Mouse (Mus musculus) forebrain, postnatal 0 days (tissue): ENCODE data around the gene Tgm1. TPM values are rescaled to one million over a fixed set of nuclear protein-coding genes. Genes with fewer than 3 reads are reported as not detected.

Experiments
- ATAC-seq: fragments of 200-750 bp; cut with Nextera tagmentation; 2 replicates; pipeline ENCODE4 v1.8.0; 2017; ENCODE audit warnings: mild to moderate bottlenecking, moderate library complexity
- DNase-seq: peaks from one replicate; pipeline ENCODE4 v3.0.0-alpha.2; 2015
- H3K27ac ChIP-seq: fragments of 300-500 bp; sonication (generic); 2 replicates; pipeline ENCODE4 v1.5.1; 2014; ENCODE audit warnings: low read depth, mild to moderate bottlenecking, antibody characterized with exemption, low read length, moderate library complexity, mixed read lengths
- H3K27me3 ChIP-seq: fragments of 300-500 bp; sonication (generic); 2 replicates; pipeline ENCODE4 v1.6.1; 2014; ENCODE audit warnings: mild to moderate bottlenecking, low read length, mixed read lengths; ENCODE audit not compliant: insufficient read depth
- H3K36me3 ChIP-seq: fragments of 300-500 bp; sonication (generic); 2 replicates; pipeline ENCODE4 v1.6.1; 2014; ENCODE audit warnings: mild to moderate bottlenecking, moderate library complexity; ENCODE audit not compliant: insufficient read depth
- H3K4me1 ChIP-seq: fragments of 300-500 bp; sonication (generic); 2 replicates; pipeline ENCODE4 v1.6.1; 2014; ENCODE audit warnings: antibody characterized with exemption; ENCODE audit not compliant: insufficient read depth
- H3K4me2 ChIP-seq: fragments of 300-500 bp; sonication (generic); 2 replicates; pipeline ENCODE4 v1.6.1; 2014; ENCODE audit warnings: low read depth, mild to moderate bottlenecking, moderate library complexity
- H3K4me3 ChIP-seq: fragments of 300-500 bp; sonication (generic); 2 replicates; pipeline ENCODE4 v1.5.1; 2014; ENCODE audit warnings: low read depth, low read length, mixed read lengths
- H3K9ac ChIP-seq: fragments of 300-500 bp; sonication (generic); 2 replicates; pipeline ENCODE4 v1.6.1; 2014; ENCODE audit warnings: mild to moderate bottlenecking
- H3K9me3 ChIP-seq: fragments of 300-500 bp; sonication (generic); 2 replicates; pipeline ENCODE4 v1.6.1; 2016; ENCODE audit warnings: low read length
- CTCF ChIP-seq: sonication (generic); IDR thresholded peaks from 2 replicates; pipeline ENCODE4 v1.5.1; 2016; ENCODE audit warnings: antibody characterized with exemption, control low read depth, low read depth
- WGBS: fragments of 180-500 bp; shearing (Covaris S2); extraction: QIAGEN DNeasy Blood & Tissue Kit; methylation state at CpG from one replicate; pipeline ENCODE4 v1.1.7; 2014; 5-methylcytosine and 5-hydroxymethylcytosine counted together
- polyA plus RNA-seq: library from polyadenylated mRNA; unstranded; fragments of >200 nt; fragmentation: Nextera tagmentation; extraction: Ambion mirVana; gene quantifications from 2 replicates; pipeline ENCODE4 v1.2.1, GENCODE M21; 2015
- total RNA-seq: library from RNA; depleted of rRNA; stranded (reverse); fragments of >200 nt; gene quantifications from 2 replicates; pipeline ENCODE4 v1.2.3, GENCODE M21; 2014; rRNA removed

The Tgm1 gene
- total and polyA plus RNA-seq, 2 experiments from 2014 or later: 0.05 to 0.21 TPM

GRCm38 (mm10) chr14:55656935-55657334 is 56.8 kb downstream of the Tgm1 start:
- DNase-seq (no peak), ATAC-seq (no peak)
- 89% methylated on average over 3 of the region's 3 CpGs for WGBS
- H3K4me2 ChIP-seq: no peak overlapping the region
- 0 out of 2 replicates have a peak, but pooled peaks cover 2% of the 10 kb centered on the region for H3K4me1 ChIP-seq
- no peak overlapping the region for H3K27ac ChIP-seq
- H3K9ac ChIP-seq: no peak overlapping the region
- H3K36me3 ChIP-seq: peaks cover 11% of the 10 kb centered on the region; the same call in 1 of the 2 replicates
- no peak for TF ChIP-seq CTCF
- no peak overlapping the region for H3K4me3 ChIP-seq
- no peaks in the 10 kb centered on the region for H3K9me3 ChIP-seq
- H3K27me3 ChIP-seq: no peaks in the 10 kb centered on the region

GRCm38 (mm10) chr14:55651528-55651927 is 62.2 kb downstream of the Tgm1 start:
- H3K9me3 ChIP-seq: no peaks in the 10 kb centered on the region
- no peaks in the 10 kb centered on the region for H3K27me3 ChIP-seq
- no peak overlapping the region for H3K9ac ChIP-seq
- no peak overlapping the region for H3K4me3 ChIP-seq
- no peak for TF ChIP-seq CTCF
- no peaks in the 10 kb centered on the region for H3K4me1 ChIP-seq
- H3K4me2 ChIP-seq: no peak overlapping the region
- ATAC-seq: no peak
- no peak overlapping the region for H3K27ac ChIP-seq
- 91% methylated on average over 7 of the region's 7 CpGs for WGBS
- DNase-seq: no peak
- no peaks in the 10 kb centered on the region; the same call in 1 of the 2 replicates for H3K36me3 ChIP-seq

Other genes with a start within 250 kb of the Tgm1 start
Only the 30 nearest of the 37 such genes appear.
- 23.6 and 24.5 TPM in 2 replicates for gene Pck2, start 173.7 kb downstream of the Tgm1 start, total RNA-seq
- gene Pck2, start 173.7 kb downstream of the Tgm1 start, polyA plus RNA-seq: 9.8 and 12.5 TPM in 2 replicates
- gene Dcaf11, start 153.9 kb downstream of the Tgm1 start, total RNA-seq: 101 and 104 TPM in 2 replicates
- gene Dcaf11, start 153.9 kb downstream of the Tgm1 start, polyA plus RNA-seq: 89.4 and 103 TPM in 2 replicates
- not detected in 2 replicates for gene A730061H03Rik, start 153.5 kb downstream of the Tgm1 start, total RNA-seq
- not detected in 2 replicates for gene A730061H03Rik, start 153.5 kb downstream of the Tgm1 start, polyA plus RNA-seq
- 0.23 TPM in 1 of 2 replicates, not detected in the other for gene Fitm1, start 138.3 kb downstream of the Tgm1 start, total RNA-seq
- 0.20 and 0.22 TPM in 2 replicates for gene Fitm1, start 138.3 kb downstream of the Tgm1 start, polyA plus RNA-seq
- 136 and 138 TPM in 2 replicates for gene Psme1, start 135.8 kb downstream of the Tgm1 start, total RNA-seq
- 219 and 238 TPM in 2 replicates for gene Psme1, start 135.8 kb downstream of the Tgm1 start, polyA plus RNA-seq
- 25.2 and 31.5 TPM in 2 replicates for gene Emc9, start 128.6 kb downstream of the Tgm1 start, total RNA-seq
- gene Emc9, start 128.6 kb downstream of the Tgm1 start, polyA plus RNA-seq: 53.2 and 55.6 TPM in 2 replicates
- 76.2 and 137 TPM in 2 replicates for gene Psme2, start 122.8 kb downstream of the Tgm1 start, total RNA-seq
- gene Psme2, start 122.8 kb downstream of the Tgm1 start, polyA plus RNA-seq: 171 and 193 TPM in 2 replicates
- gene Rnf31, start 122.2 kb downstream of the Tgm1 start, total RNA-seq: 13.5 and 24.2 TPM in 2 replicates
- 17.0 and 18.9 TPM in 2 replicates for gene Rnf31, start 122.2 kb downstream of the Tgm1 start, polyA plus RNA-seq
- gene Irf9, start 110.4 kb downstream of the Tgm1 start, total RNA-seq: 16.8 and 18.1 TPM in 2 replicates
- gene Irf9, start 110.4 kb downstream of the Tgm1 start, polyA plus RNA-seq: 5.6 and 7.0 TPM in 2 replicates
- 8.5 and 9.2 TPM in 2 replicates for gene Rec8, start 95.9 kb downstream of the Tgm1 start, total RNA-seq
- gene Rec8, start 95.9 kb downstream of the Tgm1 start, polyA plus RNA-seq: 5.9 and 7.2 TPM in 2 replicates
- 79.8 and 92.0 TPM in 2 replicates for gene Ipo4, start 78.0 kb downstream of the Tgm1 start, total RNA-seq
- gene Ipo4, start 78.0 kb downstream of the Tgm1 start, polyA plus RNA-seq: 82.4 and 90.9 TPM in 2 replicates
- gene Gm49378, start 76.0 kb downstream of the Tgm1 start, total RNA-seq: 2.1 and 6.4 TPM in 2 replicates
- 0.97 and 1.0 TPM in 2 replicates for gene Gm49378, start 76.0 kb downstream of the Tgm1 start, polyA plus RNA-seq
- 26.5 and 33.4 TPM in 2 replicates for gene Tm9sf1, start 70.1 kb downstream of the Tgm1 start, total RNA-seq
- 36.0 and 48.4 TPM in 2 replicates for gene Tm9sf1, start 70.1 kb downstream of the Tgm1 start, polyA plus RNA-seq
- 0.43 and 0.46 TPM in 2 replicates for gene Tssk4, start 63.7 kb downstream of the Tgm1 start, total RNA-seq
- 0.22 and 0.23 TPM in 2 replicates for gene Tssk4, start 63.7 kb downstream of the Tgm1 start, polyA plus RNA-seq
- 50.8 and 51.5 TPM in 2 replicates for gene Mdp1, start 53.4 kb downstream of the Tgm1 start, total RNA-seq
- 60.0 and 63.5 TPM in 2 replicates for gene Mdp1, start 53.4 kb downstream of the Tgm1 start, polyA plus RNA-seq
- gene Gmpr2, start 42.0 kb downstream of the Tgm1 start, total RNA-seq: 19.9 and 26.9 TPM in 2 replicates
- 37.3 and 40.9 TPM in 2 replicates for gene Gmpr2, start 42.0 kb downstream of the Tgm1 start, polyA plus RNA-seq
- 132 and 192 TPM in 2 replicates for gene Nedd8, start 41.8 kb downstream of the Tgm1 start, total RNA-seq
- gene Nedd8, start 41.8 kb downstream of the Tgm1 start, polyA plus RNA-seq: 593 and 742 TPM in 2 replicates
- gene Tinf2, start 32.1 kb downstream of the Tgm1 start, total RNA-seq: 16.9 and 26.3 TPM in 2 replicates
- 18.8 and 21.5 TPM in 2 replicates for gene Tinf2, start 32.1 kb downstream of the Tgm1 start, polyA plus RNA-seq
- gene Rabggta, start 8.3 kb upstream of the Tgm1 start, total RNA-seq: 72.8 and 73.3 TPM in 2 replicates
- 49.4 and 56.9 TPM in 2 replicates for gene Rabggta, start 8.3 kb upstream of the Tgm1 start, polyA plus RNA-seq
- gene Dhrs1, start 31.8 kb upstream of the Tgm1 start, total RNA-seq: 70.4 and 83.8 TPM in 2 replicates
- gene Dhrs1, start 31.8 kb upstream of the Tgm1 start, polyA plus RNA-seq: 83.3 and 86.0 TPM in 2 replicates
- gene Nop9, start 31.8 kb upstream of the Tgm1 start, total RNA-seq: 23.3 and 34.7 TPM in 2 replicates
- gene Nop9, start 31.8 kb upstream of the Tgm1 start, polyA plus RNA-seq: 21.4 and 25.6 TPM in 2 replicates
- 0.23 and 0.43 TPM in 2 replicates for gene Cideb, start 44.5 kb upstream of the Tgm1 start, total RNA-seq
- 0.20 and 0.54 TPM in 2 replicates for gene Cideb, start 44.5 kb upstream of the Tgm1 start, polyA plus RNA-seq
- gene Ltb4r2, start 47.5 kb upstream of the Tgm1 start, total RNA-seq: 0.38 TPM in 2 replicates
- 0.65 and 1.1 TPM in 2 replicates for gene Ltb4r2, start 47.5 kb upstream of the Tgm1 start, polyA plus RNA-seq
- 0.38 and 0.48 TPM in 2 replicates for gene Ltb4r1, start 52.0 kb upstream of the Tgm1 start, total RNA-seq
- 0.90 and 0.99 TPM in 2 replicates for gene Ltb4r1, start 52.0 kb upstream of the Tgm1 start, polyA plus RNA-seq
- gene Adcy4, start 70.2 kb upstream of the Tgm1 start, total RNA-seq: 1.6 and 3.6 TPM in 2 replicates
- gene Adcy4, start 70.2 kb upstream of the Tgm1 start, polyA plus RNA-seq: 1.6 and 1.7 TPM in 2 replicates
- gene Ripk3, start 74.9 kb upstream of the Tgm1 start, total RNA-seq: 0.46 and 0.90 TPM in 2 replicates
- 0.86 and 2.0 TPM in 2 replicates for gene Ripk3, start 74.9 kb upstream of the Tgm1 start, polyA plus RNA-seq
- gene Nfatc4, start 109.2 kb upstream of the Tgm1 start, total RNA-seq: 6.0 and 11.9 TPM in 2 replicates
- 3.2 and 3.9 TPM in 2 replicates for gene Nfatc4, start 109.2 kb upstream of the Tgm1 start, polyA plus RNA-seq
- 24.2 and 28.5 TPM in 2 replicates for gene Nynrin, start 140.1 kb upstream of the Tgm1 start, total RNA-seq
- 4.4 and 5.5 TPM in 2 replicates for gene Nynrin, start 140.1 kb upstream of the Tgm1 start, polyA plus RNA-seq
- 0.29 and 0.46 TPM in 2 replicates for gene Cbln3, start 170.5 kb upstream of the Tgm1 start, total RNA-seq
- gene Cbln3, start 170.5 kb upstream of the Tgm1 start, polyA plus RNA-seq: 0.24 and 0.33 TPM in 2 replicates
- 13.6 and 20.0 TPM in 2 replicates for gene Khnyn, start 171.0 kb upstream of the Tgm1 start, total RNA-seq
- gene Khnyn, start 171.0 kb upstream of the Tgm1 start, polyA plus RNA-seq: 3.2 and 5.3 TPM in 2 replicates